Mouse (Mus musculus): ENCODE measurements around the gene Olfr353. TPM values are rescaled to one million over a fixed set of nuclear protein-coding genes. Genes with fewer than 3 reads are reported as not detected.

The Olfr353 gene
- not detected in 2 replicates for polyA plus RNA-seq (2014; fragmentation: Nextera tagmentation; extraction: Ambion mirVana)

DNA sequence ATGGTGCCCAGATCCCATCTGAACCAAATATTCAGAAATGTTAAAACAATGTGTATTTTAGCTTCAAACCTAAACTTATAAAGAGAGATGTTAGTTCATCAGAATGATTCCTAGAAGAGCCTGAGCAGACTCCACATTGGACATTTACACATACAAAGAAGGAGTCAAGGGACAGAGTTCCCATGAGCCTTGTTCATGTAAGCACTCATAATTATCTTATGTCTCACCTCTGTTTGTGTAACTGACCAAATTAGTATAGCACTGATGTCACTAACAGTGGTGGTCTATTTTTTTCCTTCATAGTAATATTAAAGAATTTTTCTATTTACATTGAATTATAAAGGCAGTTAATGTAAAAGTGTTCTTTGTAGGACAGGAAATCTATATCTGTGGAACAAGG lies at the start of gene Olfr353:
Olfr353 (minus strand) TSS at position 101 of the 400 bp plus-strand sequence.
- H3K4me2 ChIP-seq: no peak within 1 kb of the TSS
- no peaks in the 10 kb centered on the region for H3K36me3 ChIP-seq (ENCODE audit: control insufficient read depth, insufficient read depth, low read length)
- no peak within 1 kb of the TSS for H3K27ac ChIP-seq (ENCODE audit: low read depth, low read length)
- no peaks in the 10 kb centered on the region for H3K4me1 ChIP-seq (replicated peaks; ENCODE audit: control insufficient read depth, insufficient read depth, low read length)
- ATAC-seq (replicated peaks; ENCODE audit: low FRiP score): no peak
- no peak within 1 kb of the TSS for H3K4me3 ChIP-seq (ENCODE audit: low read depth, low read length)
- H3K27me3 ChIP-seq (replicated peaks; ENCODE audit: control insufficient read depth, insufficient read depth, low read length): no peaks in the 10 kb centered on the region
- peaks cover 3% of the 10 kb centered on the region; the same call in 1 of the 2 replicates for H3K9me3 ChIP-seq (ENCODE audit: control insufficient read depth, low read length)
- no peak for DNase-seq (ENCODE audit: low spot score)
- H3K9ac ChIP-seq (ENCODE audit: low read depth, low read length): no peak within 1 kb of the TSS

DNA sequence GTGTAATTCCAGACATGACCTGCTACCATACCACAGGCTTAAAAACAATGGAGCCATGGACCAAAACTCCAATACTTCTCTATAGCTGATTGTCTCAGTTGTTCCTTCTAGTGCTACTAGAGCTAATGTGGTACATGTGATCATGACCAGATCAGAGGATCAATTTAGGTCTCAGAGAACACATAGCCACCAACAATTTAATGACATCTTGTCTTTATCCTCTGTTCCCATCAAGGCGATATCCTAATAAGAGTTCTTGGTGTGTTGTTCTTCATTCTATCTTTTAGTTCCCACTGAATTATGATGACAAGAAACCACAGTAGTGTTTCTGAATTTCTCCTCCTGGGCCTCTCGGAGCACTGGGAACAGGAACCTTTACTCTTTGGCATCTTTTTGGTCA lies 44.1 kb upstream of the Olfr353 start, which contains the start of gene Olfr356:
Olfr356 (plus strand) TSS at position 301 of the 400 bp plus-strand sequence.
- H3K36me3 ChIP-seq (ENCODE audit: control insufficient read depth, insufficient read depth, low read length): no peaks in the 10 kb centered on the region
- H3K4me1 ChIP-seq (replicated peaks; ENCODE audit: control insufficient read depth, insufficient read depth, low read length): no peaks in the 10 kb centered on the region
- H3K9ac ChIP-seq (ENCODE audit: low read depth, low read length): no peak within 1 kb of the TSS
- H3K4me2 ChIP-seq: no peak within 1 kb of the TSS
- H3K9me3 ChIP-seq (ENCODE audit: control insufficient read depth, low read length): no peaks in the 10 kb centered on the region; the same call in 1 of the 2 replicates
- H3K4me3 ChIP-seq (ENCODE audit: low read depth, low read length): no peak within 1 kb of the TSS
- ATAC-seq (replicated peaks; ENCODE audit: low FRiP score) (no peak), DNase-seq (ENCODE audit: low spot score) (no peak)
- 79% methylated on average over 2 of the region's 2 CpGs for whole genome bisulfite sequencing
- no peak within 1 kb of the TSS for H3K27ac ChIP-seq (ENCODE audit: low read depth, low read length)
- H3K27me3 ChIP-seq (replicated peaks; ENCODE audit: control insufficient read depth, insufficient read depth, low read length): no peaks in the 10 kb centered on the region

DNA sequence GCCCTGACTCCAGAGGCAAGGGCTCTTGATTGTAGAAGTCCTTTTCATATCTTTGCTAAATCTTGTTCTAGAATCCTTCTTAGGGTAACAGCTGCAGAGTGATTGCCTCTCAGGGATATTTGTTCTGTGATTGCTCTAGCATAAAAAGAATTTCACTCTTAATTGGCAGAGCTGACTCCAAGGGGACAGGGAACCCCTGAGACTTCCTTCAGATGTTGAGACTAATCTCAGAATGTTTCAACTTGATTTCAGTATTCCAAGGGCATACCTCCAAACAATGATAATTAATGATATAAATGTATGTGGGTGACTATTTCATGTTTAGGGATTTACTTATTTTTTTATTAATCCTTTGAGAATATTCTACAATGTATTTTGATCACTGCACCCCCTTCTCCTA lies 36.1 kb upstream of the Olfr353 start, which contains the start of gene Olfr355:
Olfr355 (minus strand) TSS at position 101 of the 400 bp plus-strand sequence.
- no peak within 1 kb of the TSS for H3K4me2 ChIP-seq
- H3K9me3 ChIP-seq (ENCODE audit: control insufficient read depth, low read length): no peaks in the 10 kb centered on the region
- no peaks in the 10 kb centered on the region for H3K36me3 ChIP-seq (ENCODE audit: control insufficient read depth, insufficient read depth, low read length)
- DNase-seq (ENCODE audit: low spot score) (no peak), ATAC-seq (replicated peaks; ENCODE audit: low FRiP score) (no peak)
- H3K27ac ChIP-seq (ENCODE audit: low read depth, low read length): no peak within 1 kb of the TSS
- H3K4me3 ChIP-seq (ENCODE audit: low read depth, low read length): no peak within 1 kb of the TSS
- H3K9ac ChIP-seq (ENCODE audit: low read depth, low read length): no peak within 1 kb of the TSS
- H3K27me3 ChIP-seq (replicated peaks; ENCODE audit: control insufficient read depth, insufficient read depth, low read length): no peaks in the 10 kb centered on the region
- no peaks in the 10 kb centered on the region for H3K4me1 ChIP-seq (replicated peaks; ENCODE audit: control insufficient read depth, insufficient read depth, low read length)

DNA sequence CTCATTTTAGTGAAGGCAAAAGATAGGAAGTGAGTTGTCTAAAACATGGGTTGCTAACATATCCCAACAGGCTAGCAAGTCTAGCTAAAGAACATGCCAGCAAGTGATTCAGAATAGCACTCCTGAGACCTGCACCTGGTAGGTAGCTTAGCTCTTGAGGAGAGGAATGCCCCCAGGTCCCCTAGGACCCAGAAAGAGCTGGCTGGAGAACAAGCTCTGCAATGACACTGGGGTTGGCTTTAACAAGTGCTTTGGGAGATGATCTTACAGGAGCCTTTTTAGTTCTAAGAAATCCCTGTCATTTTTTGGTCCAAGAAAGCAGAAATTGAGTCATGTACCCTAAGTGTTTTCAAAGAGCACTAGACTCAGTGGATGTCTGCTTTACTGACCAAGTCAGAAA lies 12.6 kb upstream of the Olfr353 start, which contains the start of gene Olfr354:
Olfr354 (plus strand) TSS at position 301 of the 400 bp plus-strand sequence.
- ATAC-seq (replicated peaks; ENCODE audit: low FRiP score) (no peak), DNase-seq (ENCODE audit: low spot score) (no peak)
- Histone ChIP-seq H3K36me3 (ENCODE audit: control insufficient read depth, insufficient read depth, low read length) (no peaks in the 10 kb centered on the region), H3K27me3 (replicated peaks; ENCODE audit: control insufficient read depth, insufficient read depth, low read length) (no peaks in the 10 kb centered on the region), H3K4me3 (ENCODE audit: low read depth, low read length) (no peak within 1 kb of the TSS), H3K9me3 (ENCODE audit: control insufficient read depth, low read length) (no peaks in the 10 kb centered on the region), H3K4me1 (replicated peaks; ENCODE audit: control insufficient read depth, insufficient read depth, low read length) (no peaks in the 10 kb centered on the region), H3K9ac (ENCODE audit: low read depth, low read length) (no peak within 1 kb of the TSS), H3K4me2 (no peak within 1 kb of the TSS), H3K27ac (ENCODE audit: low read depth, low read length) (no peak within 1 kb of the TSS)

DNA sequence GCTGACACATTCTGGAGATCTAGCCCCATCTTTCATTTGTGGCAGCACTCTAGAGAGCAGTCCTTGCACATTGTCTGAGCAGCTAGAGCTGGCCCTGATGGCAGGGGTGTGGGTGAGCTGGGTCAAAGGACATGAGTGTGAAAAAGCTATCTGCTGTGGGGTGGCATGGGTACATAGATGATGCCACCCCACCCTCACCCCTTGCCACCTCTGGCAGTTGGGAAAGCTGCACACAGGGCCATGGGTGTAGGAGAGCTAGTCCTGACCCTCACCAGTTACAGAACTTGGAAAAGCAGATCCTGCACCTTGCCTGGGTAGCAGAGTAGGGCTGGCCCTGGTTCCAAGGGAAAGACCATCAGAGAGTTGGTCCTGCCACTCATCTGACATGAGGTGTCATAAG lies 4.4 kb upstream of the Olfr353 start:
- DNase-seq (ENCODE audit: low spot score) (no peak), ATAC-seq (replicated peaks; ENCODE audit: low FRiP score) (no peak)
- H3K4me1 ChIP-seq (replicated peaks; ENCODE audit: control insufficient read depth, insufficient read depth, low read length): no peaks in the 10 kb centered on the region

DNA sequence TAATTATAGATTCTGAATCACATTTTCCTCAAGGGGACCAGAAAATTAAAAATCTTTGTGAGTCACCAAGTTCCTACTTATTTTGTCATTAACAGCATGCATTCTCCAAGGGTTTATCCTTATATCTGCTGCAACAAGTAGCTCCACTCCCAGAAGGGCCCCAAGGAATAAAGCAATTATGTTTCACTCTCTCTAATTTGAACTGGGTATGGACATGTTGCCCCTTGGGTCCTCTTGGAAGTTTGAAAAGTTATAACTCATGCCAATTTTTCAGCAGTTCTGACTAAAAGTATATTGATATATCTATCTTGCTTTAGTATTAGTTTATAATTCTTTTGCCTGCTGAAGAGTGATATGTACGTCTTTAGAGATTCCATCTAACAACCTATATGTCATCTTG lies 24.6 kb downstream of the Olfr353 start, which contains the start of gene Olfr352:
Olfr352 (plus strand) TSS at position 301 of the 400 bp plus-strand sequence.
- H3K9ac ChIP-seq (ENCODE audit: low read depth, low read length): no peak within 1 kb of the TSS
- WGBS: 74% methylated on average over 1 of the region's 1 CpGs

More for the DNA sequence above, 4.4 kb upstream of the Olfr353 start:
- Histone ChIP-seq H3K27me3 (replicated peaks; ENCODE audit: control insufficient read depth, insufficient read depth, low read length) (no peaks in the 10 kb centered on the region), H3K4me2 (no peak overlapping the region), H3K9ac (ENCODE audit: low read depth, low read length) (no peak overlapping the region), H3K27ac (ENCODE audit: low read depth, low read length) (no peak overlapping the region), H3K36me3 (ENCODE audit: control insufficient read depth, insufficient read depth, low read length) (no peaks in the 10 kb centered on the region), H3K9me3 (ENCODE audit: control insufficient read depth, low read length) (peaks cover 3% of the 10 kb centered on the region; the same call in 1 of the 2 replicates), H3K4me3 (ENCODE audit: low read depth, low read length) (no peak overlapping the region)

DNA sequence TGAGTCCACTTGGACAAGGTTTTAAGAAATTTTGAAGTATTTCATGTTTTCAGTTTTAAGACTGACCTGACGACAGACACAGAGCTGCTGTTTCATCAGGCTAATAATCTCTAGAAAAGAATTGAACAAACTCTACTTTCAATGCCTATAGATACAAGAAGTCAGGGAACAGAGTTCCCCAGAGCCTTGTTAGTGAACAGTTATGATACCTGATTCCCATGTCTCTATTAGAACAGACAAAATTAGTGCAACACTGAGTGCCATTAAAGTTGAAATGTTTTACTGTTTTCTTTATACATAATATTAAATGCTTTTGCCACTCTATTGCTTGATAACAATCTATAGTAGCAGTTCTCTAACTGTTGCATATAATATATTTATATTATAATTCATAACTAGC lies 30.2 kb downstream of the Olfr353 start, which contains the start of gene Olfr351:
Olfr351 (minus strand) TSS at position 101 of the 400 bp plus-strand sequence.
- H3K36me3 ChIP-seq (ENCODE audit: control insufficient read depth, insufficient read depth, low read length): no peaks in the 10 kb centered on the region
- no peak within 1 kb of the TSS for H3K9ac ChIP-seq (ENCODE audit: low read depth, low read length)
- ATAC-seq (replicated peaks; ENCODE audit: low FRiP score) (no peak), DNase-seq (ENCODE audit: low spot score) (no peak)
- H3K4me3 ChIP-seq (ENCODE audit: low read depth, low read length): no peak within 1 kb of the TSS
- H3K4me2 ChIP-seq: no peak within 1 kb of the TSS
- H3K9me3 ChIP-seq (ENCODE audit: control insufficient read depth, low read length): 0 out of 2 replicates have a peak, but pooled peaks cover 6% of the 10 kb centered on the region
- H3K27ac ChIP-seq (ENCODE audit: low read depth, low read length): no peak within 1 kb of the TSS
- 65% methylated on average over 1 of the region's 1 CpGs for WGBS
- H3K4me1 ChIP-seq (replicated peaks; ENCODE audit: control insufficient read depth, insufficient read depth, low read length): no peaks in the 10 kb centered on the region
- H3K27me3 ChIP-seq (replicated peaks; ENCODE audit: control insufficient read depth, insufficient read depth, low read length): no peaks in the 10 kb centered on the region

More for the DNA sequence above, 24.6 kb downstream of the Olfr353 start, which contains the start of gene Olfr352:
- Histone ChIP-seq H3K4me2 (no peak within 1 kb of the TSS), H3K4me1 (replicated peaks; ENCODE audit: control insufficient read depth, insufficient read depth, low read length) (no peaks in the 10 kb centered on the region), H3K36me3 (ENCODE audit: control insufficient read depth, insufficient read depth, low read length) (no peaks in the 10 kb centered on the region), H3K4me3 (ENCODE audit: low read depth, low read length) (no peak within 1 kb of the TSS), H3K9me3 (ENCODE audit: control insufficient read depth, low read length) (0 out of 2 replicates have a peak, but pooled peaks cover 9% of the 10 kb centered on the region), H3K27me3 (replicated peaks; ENCODE audit: control insufficient read depth, insufficient read depth, low read length) (no peaks in the 10 kb centered on the region), H3K27ac (ENCODE audit: low read depth, low read length) (no peak within 1 kb of the TSS)
- DNase-seq (ENCODE audit: low spot score) (no peak), ATAC-seq (replicated peaks; ENCODE audit: low FRiP score) (no peak)

DNA sequence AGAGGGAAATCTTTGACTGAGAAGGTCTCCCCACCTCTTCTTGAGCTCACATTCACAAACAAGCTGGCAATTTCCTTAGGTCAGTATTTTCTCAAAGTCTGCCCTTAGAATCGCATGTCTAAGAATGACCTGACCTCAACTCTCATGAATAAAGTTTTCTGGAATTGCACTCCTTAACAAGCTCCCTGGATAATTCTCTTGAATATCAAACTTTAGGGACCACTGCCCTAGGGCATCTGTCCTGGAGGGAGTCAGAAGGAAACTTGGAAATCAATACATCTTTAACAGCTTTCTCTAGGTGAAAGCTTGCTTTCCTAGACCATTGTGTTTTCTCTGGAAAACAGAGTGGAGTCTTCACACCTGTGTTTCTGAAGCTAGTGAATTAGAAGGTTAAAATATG lies 46.7 kb downstream of the Olfr353 start, which contains the start of gene Olfr350:
Olfr350 (plus strand) TSS at position 301 of the 400 bp plus-strand sequence.
- no peak for DNase-seq (ENCODE audit: low spot score)
- ATAC-seq (replicated peaks; ENCODE audit: low FRiP score): no peak
- no peak within 1 kb of the TSS for H3K4me2 ChIP-seq
- WGBS: 76% methylated on average over 1 of the region's 1 CpGs
- H3K36me3 ChIP-seq (ENCODE audit: control insufficient read depth, insufficient read depth, low read length): no peaks in the 10 kb centered on the region
- H3K4me1 ChIP-seq (replicated peaks; ENCODE audit: control insufficient read depth, insufficient read depth, low read length): no peaks in the 10 kb centered on the region
- H3K9ac ChIP-seq (ENCODE audit: low read depth, low read length): no peak within 1 kb of the TSS
- no peaks in the 10 kb centered on the region for H3K27me3 ChIP-seq (replicated peaks; ENCODE audit: control insufficient read depth, insufficient read depth, low read length)
- H3K9me3 ChIP-seq (ENCODE audit: control insufficient read depth, low read length): peaks cover 5% of the 10 kb centered on the region; the same call in 1 of the 2 replicates
- H3K4me3 ChIP-seq (ENCODE audit: low read depth, low read length): no peak within 1 kb of the TSS
- H3K27ac ChIP-seq (ENCODE audit: low read depth, low read length): no peak within 1 kb of the TSS
